Mouse (Mus musculus) liver, adult (tissue): ENCODE data around the gene Map3k20.

ENCODE experiments used
- GATA4 ChIP-seq: IDR thresholded peaks from 2 replicates; pipeline ENCODE4 v1.6.1; 2014; ENCODE audit warnings: mild to moderate bottlenecking, low read length; ENCODE audit not compliant: insufficient replicate concordance

The Map3k20 gene

DNA sequence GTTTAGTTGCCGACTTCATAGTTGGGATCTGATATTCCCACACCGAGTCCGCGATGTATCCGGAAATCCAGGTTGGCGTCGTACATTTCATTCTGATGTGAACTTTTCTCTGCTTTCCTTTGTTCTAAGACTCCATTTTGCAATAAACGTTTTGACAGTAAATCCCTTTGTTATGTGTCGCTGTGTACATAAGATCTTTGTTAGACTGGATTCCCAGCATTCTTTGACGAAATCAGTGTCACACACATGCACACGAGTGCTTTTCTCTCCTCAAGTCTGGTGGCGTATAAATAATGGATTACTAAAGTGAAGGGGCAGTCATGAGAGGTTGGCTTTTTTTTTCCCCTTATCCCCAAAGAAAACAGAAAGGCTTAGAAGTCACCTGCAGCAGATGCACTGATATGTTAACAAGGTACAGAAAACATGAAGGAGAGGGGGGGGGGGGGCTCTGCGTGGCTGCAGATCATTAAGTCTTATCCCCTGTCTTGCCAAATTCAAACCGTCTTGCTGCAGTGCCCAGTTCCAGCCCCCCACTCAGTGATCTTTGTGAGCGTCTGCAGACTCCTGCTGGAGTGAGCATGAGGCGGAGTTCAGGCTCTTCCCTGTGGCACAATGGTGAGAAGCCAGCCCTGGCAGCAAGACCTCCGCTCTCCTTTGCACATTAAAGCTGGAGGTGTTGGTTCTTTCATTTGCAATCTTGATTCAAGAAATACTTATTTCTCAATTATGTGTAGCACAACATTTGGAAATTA is 122.1 kb downstream of the Map3k20 start:
- no peak for TF ChIP-seq GATA4

DNA sequence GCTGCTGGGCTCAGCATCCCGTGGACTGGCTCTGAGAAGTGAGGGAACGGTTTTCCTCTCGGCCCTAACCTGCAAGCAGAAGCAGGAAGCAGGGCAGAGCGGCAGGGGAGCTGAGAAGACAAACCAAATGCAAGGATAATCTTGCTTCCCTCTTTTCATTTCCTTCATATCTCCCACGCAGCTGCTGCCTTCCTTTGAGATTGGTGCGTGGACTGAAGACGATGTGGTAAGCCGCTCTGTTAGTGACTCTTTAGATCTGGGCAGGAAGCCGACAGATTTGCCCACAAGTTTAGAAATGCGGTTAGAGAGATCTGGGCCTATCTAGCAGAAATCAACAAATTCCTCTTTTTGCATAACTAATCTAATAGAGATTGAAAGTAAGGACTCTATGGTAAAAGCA is 124.5 kb downstream of the Map3k20 start:
- TF ChIP-seq GATA4: no peak

DNA sequence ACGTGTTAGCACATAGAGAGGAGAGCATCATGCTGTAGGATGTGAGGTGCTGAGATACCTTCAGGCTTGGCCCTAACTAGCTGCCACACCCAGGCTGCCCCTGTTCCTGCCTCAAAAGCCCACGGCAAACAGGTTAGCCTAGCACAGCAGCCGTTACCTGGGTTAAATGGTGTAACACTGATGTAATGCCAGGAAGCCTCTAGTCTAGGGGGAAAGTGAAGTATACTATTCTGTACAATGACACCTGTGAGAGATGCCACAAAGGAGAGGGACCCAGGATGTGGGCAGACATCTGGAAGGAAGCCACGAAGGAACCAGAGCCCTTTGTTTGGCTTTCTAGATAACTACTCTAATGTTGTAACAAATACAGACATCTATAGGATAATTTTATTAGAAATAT is 126.8 kb downstream of the Map3k20 start:
- no peak for TF ChIP-seq GATA4

GRCm38 (mm10) chr2:72415416-72415815 is 130.0 kb downstream of the Map3k20 start:
- TF ChIP-seq GATA4: no peak

- TF ChIP-seq GATA4: no peak
Observed at GRCm38 (mm10) chr2:72416095-72417080, 131.0 kb downstream of the Map3k20 start.

- no peak for TF ChIP-seq GATA4
Observed at GRCm38 (mm10) chr2:72420561-72420960, 135.1 kb downstream of the Map3k20 start.

DNA sequence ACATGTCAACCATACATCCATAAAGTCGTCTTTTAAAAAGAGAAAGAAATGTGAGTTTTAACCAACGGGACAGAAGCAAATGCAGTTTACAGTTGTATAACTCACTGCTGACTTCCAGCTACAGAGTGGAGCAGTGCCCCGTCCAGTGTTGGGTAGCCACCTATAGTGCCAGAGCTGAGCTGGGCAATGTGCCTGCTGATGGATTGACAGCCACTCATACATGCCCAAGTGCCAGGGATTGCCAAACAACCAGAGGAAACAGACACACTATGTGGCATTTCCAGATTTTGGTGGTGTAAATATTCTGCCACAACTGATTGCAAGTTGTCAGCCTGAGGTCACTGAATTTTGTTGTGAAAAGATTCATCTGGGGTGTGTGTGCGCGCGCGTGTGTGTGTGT is 139.2 kb downstream of the Map3k20 start:
- TF ChIP-seq GATA4: no peak

DNA sequence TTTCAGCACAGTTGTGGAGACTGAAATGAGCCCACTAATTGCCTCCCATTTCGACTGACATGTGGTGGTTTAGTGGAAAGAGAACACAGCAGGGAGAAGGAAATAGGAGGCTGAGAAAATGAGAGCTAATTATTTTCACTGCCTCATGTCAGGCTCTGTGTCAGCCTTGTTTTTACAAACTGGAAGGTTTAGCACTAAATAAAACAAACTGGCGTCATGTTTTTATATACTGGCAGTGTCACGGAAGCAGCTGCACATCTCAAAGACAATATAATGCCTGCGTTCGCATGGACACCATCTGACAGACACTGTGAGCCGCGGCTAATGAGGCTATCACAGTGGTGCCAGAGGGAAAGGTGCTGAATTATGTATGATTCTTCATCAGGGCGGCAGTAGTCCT is 141.3 kb downstream of the Map3k20 start:
- TF ChIP-seq GATA4: no peak

DNA sequence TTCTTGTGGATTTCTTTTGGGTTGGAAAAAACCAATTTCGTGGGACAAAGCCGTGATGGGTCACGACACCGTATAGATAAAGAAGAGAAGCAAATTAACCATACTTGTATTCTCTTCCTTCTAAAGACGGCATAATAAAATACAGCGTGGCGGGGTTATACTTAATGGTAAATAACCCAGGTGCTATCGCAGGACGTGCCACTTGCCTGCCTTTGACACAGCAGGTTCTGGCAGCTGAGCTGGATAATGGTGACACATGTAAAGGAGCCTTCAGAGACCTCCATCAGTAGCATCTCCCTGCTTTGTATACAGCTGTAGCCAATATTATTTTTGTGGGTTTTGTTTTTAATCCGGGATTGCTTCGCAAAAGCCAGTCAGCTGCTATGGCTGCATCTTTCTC is 141.9 kb downstream of the Map3k20 start:
- TF ChIP-seq GATA4: no peak

DNA sequence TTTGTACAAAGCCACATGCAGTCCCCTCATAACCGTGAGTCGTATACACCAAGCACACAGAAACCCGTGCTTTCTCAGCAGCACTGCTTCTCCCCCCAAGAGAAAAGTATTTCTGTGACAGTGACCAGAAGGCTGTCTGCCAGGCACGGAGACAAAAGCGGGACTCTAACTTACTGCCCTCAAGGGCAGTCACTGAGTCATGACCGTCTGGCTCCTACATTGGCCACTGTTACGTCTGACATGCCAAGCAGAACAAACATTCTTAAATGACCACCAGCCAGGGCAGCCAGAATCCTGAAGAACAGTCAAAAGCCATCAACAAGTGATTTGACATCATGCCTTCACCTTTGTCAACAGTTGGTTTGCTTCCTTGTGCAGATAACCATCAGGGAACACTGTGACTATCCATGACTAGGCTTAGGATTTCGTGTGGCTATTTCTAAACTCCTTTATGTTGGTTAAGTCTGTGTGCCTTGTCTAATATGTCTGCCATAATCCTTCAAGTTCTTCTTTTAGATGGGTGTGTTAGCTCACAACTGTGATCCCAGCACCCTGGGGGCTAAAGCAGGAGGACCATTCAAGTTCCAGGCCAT is 153.6 kb downstream of the Map3k20 start:
- TF ChIP-seq GATA4: no peak

- no peak for TF ChIP-seq GATA4
Observed at GRCm38 (mm10) chr2:72441010-72441409, 155.6 kb downstream of the Map3k20 start.

DNA sequence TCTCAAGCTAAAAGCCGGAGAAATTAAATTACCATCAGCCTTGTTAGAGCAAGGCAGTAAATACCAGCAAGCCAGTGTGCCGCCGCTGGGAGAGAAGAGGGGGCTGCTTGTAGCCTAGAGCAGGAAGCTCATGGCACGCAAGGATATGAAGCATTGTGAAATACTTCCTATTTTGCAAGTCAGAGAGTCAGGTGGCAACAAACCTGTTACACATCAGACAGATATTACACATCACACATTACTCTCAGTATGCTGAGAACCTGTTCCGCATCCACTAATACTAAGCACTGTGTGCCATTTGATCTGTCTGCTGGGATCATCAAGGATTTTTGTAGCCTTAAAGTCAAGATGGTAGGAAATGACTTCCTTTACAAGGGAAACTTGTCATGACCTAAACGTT is 157.4 kb downstream of the Map3k20 start:
- TF ChIP-seq GATA4: no peak

DNA sequence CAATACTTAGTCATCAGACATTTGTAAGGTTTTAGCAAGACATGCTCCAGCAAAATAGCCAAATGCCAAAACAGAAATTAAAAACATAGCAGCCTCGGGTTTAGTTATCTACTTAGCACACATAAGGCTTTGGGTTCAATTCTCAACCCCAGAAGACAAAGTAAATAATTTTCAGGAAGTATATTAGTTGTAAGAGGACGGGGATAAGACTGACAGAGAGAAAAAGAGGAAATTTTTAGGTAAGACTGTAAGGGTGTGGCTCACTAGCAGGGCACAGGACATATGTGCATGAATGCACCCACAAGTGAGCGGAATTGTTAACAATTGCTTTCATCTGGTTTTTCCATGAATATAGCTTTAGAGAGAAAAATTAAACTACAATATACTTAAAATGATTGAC is 158.5 kb downstream of the Map3k20 start:
- no peak for TF ChIP-seq GATA4

DNA sequence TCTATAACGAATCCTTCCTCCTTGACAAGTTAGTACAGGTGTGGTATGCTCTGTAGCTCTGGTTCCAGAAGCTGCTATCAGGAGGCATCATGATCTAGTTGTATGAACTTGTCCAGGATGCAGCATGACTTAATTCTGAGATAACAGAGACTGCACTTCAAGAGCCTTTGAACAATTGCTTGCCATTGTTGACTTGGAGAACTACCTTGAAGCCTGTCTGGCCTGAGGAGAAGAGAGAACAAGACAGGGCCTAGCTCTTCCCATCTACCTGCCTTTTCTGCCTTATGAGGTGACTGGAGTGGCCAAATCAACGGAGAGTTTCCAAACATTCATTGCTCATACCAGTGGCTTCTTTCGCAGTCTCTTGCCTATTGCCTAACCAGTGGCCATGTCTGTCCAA is 160.7 kb downstream of the Map3k20 start:
- TF ChIP-seq GATA4: no peak

GRCm38 (mm10) chr2:72446615-72447014 is 161.2 kb downstream of the Map3k20 start:
- no peak for TF ChIP-seq GATA4

GRCm38 (mm10) chr2:72453563-72453962 is 168.1 kb downstream of the Map3k20 start:
- no peak for TF ChIP-seq GATA4
